Comparison of ENCODE assay signal across 26 mouse cellular contexts in genomic region chr1:170934383-170934782, GRCm38 (mm10). TPM values are rescaled to one million over a fixed set of nuclear protein-coding genes. Genes with fewer than 3 reads are reported as not detected.
DNase-seq lines count a peak whose midpoint lies in the region; ATAC-seq and TF ChIP-seq lines count a peak whose summit lies in the region.
"Had no signal": no experiment of that assay in that cellular context is flagged by ENCODE, and none has a peak within 500 bp of the region (broad histone marks: within the 10 kb centered on the region; RNA-seq: fewer than 3 reads in every experiment).

No protein-coding gene starts in this region.

- TF ChIP-seq CTCF in lung, adult 2 months (IDR thresholded peaks at IDR 0.05; ENCODE audit: insufficient read depth, low read length) = no peak

- peak; percentile 6 for DNase-seq in lung, postnatal 10 days
- DNase-seq in lung, adult 2 months = no peak
- peak; percentile 12 for DNase-seq in CD4-positive helper T cell, adult 2 months (ENCODE audit: low read depth, low spot score)
- DNase-seq in heart, embryonic 10.5 days (ENCODE audit: low spot score) = no peak
- no peak for DNase-seq in kidney, adult 11 months
- DNase-seq: cerebellum, adult 11-12 months; cerebellum, postnatal 36 days; forebrain, postnatal 0 days; gastrocnemius, postnatal 10 days; heart, postnatal 14 days; kidney, postnatal 4 days; layer of hippocampus, postnatal 36 days; right cerebral cortex, postnatal 4 days; thymus, postnatal 36 days had no signal

- H3K4me1 ChIP-seq in lung, adult 2 months (ENCODE audit: control insufficient read depth, insufficient read depth, low read length) = peaks cover 3% of the 10 kb centered on the region
- H3K4me1 ChIP-seq in brown adipose tissue, adult 24 weeks (ENCODE audit: control insufficient read depth, insufficient read depth, insufficient read length, low read length) = no peaks in the 10 kb centered on the region
- H3K4me1 ChIP-seq in heart, embryonic 10.5 days = no peaks in the 10 kb centered on the region
- H3K4me1 ChIP-seq: hindbrain, embryonic 15.5 days; midbrain, embryonic 12.5 days had no signal

- H3K27ac ChIP-seq in brown adipose tissue, adult 24 weeks (replicated peaks; ENCODE audit: low read depth, low read length) = peak overlapping the region; percentile 48; the same call in 1 of the 2 replicates
- no peak overlapping the region for H3K27ac ChIP-seq in heart, embryonic 10.5 days
- H3K27ac ChIP-seq: hindbrain, embryonic 15.5 days; midbrain, embryonic 12.5 days; stomach, postnatal 0 days had no signal

- H3K9me3 ChIP-seq in heart, embryonic 10.5 days = no peaks in the 10 kb centered on the region
- H3K9me3 ChIP-seq: hindbrain, embryonic 15.5 days; midbrain, embryonic 12.5 days had no signal

- no peak overlapping the region for H3K4me3 ChIP-seq in lung, adult 2 months (replicated peaks; ENCODE audit: extremely low read depth, low read depth, low read length)
- no peak overlapping the region for H3K4me3 ChIP-seq in brown adipose tissue, adult 24 weeks (ENCODE audit: insufficient read depth, low read depth, low read length)
- no peak overlapping the region for H3K4me3 ChIP-seq in heart, embryonic 10.5 days
- H3K4me3 ChIP-seq: hindbrain, embryonic 15.5 days; midbrain, embryonic 12.5 days had no signal

- no peaks in the 10 kb centered on the region for H3K36me3 ChIP-seq in heart, embryonic 10.5 days
- H3K36me3 ChIP-seq: hindbrain, embryonic 15.5 days; midbrain, embryonic 12.5 days had no signal

- H3K27me3 ChIP-seq in heart, embryonic 10.5 days (ENCODE audit: insufficient read depth, poor library complexity, severe bottlenecking) = no peaks in the 10 kb centered on the region
- H3K27me3 ChIP-seq: hindbrain, embryonic 15.5 days; midbrain, embryonic 12.5 days; Patski had no signal

- TF ChIP-seq POLR2A in lung, adult 2 months (IDR thresholded peaks at IDR 0.05; ENCODE audit: borderline replicate concordance, extremely low read depth, low read depth, low read length) = no peak

- peak; percentile 85 for ATAC-seq in neutrophil, adult 5-6 weeks (ENCODE audit: extremely low read depth, insufficient number of reproducible peaks, low FRiP score, poor library complexity, severe bottlenecking)
- ATAC-seq: CD4-positive, CD25-positive, alpha-beta regulatory T cell, adult 4 months; forebrain, postnatal 0 days; intestine, postnatal 0 days; Patski had no signal

- WGBS in lung, adult 2 months = 26% methylated on average over 2 of the region's 2 CpGs
- 74% methylated on average over 2 of the region's 2 CpGs for WGBS in heart, embryonic 10.5 days

RNA-seq across cellular contexts. Expression of gene Fcrla, which starts 7.0 kb away (rescaled TPM):
- polyA plus RNA-seq in lung, adult 2 months (2012; rRNA removed) = 8.0 and 8.7 TPM in 2 replicates
- 1.8 TPM in 1 of 2 replicates, not detected in the other for polyA plus RNA-seq in brown adipose tissue, adult 24 weeks (2012; ENCODE audit: insufficient read depth, insufficient read length, missing spikeins)
- total RNA-seq in neutrophil, adult 5-6 weeks (2017) = 255 and 258 TPM in 2 replicates
- 0.08 TPM in 1 of 2 replicates, not detected in the other for polyA plus RNA-seq in heart, embryonic 10.5 days (2016; fragmentation: Nextera tagmentation; extraction: Ambion mirVana)
- total RNA-seq: forebrain, postnatal 0 days; layer of hippocampus, postnatal 36 days had no signal
- polyA plus RNA-seq: embryonic facial prominence, embryonic 11.5 days; hindbrain, embryonic 15.5 days; intestine, postnatal 0 days; limb, embryonic 11.5 days; midbrain, embryonic 12.5 days; neural tube, embryonic 11.5 days; Patski had no signal

RNA-seq across cellular contexts. Expression of gene Fcrlb, which starts 21.6 kb away (rescaled TPM):
- polyA plus RNA-seq in lung, adult 2 months (2012; rRNA removed) = 0.71 and 1.2 TPM in 2 replicates
- polyA plus RNA-seq in brown adipose tissue, adult 24 weeks (2012; ENCODE audit: insufficient read depth, insufficient read length, missing spikeins) = not detected in 2 replicates
- total RNA-seq in neutrophil, adult 5-6 weeks (2017) = 0.98 and 1.4 TPM in 2 replicates
- not detected in 2 replicates for polyA plus RNA-seq in heart, embryonic 10.5 days (2016; fragmentation: Nextera tagmentation; extraction: Ambion mirVana)
- total RNA-seq: forebrain, postnatal 0 days; gastrocnemius, postnatal 10 days; heart, adult 8-10 months; heart, postnatal 14 days had no signal
- polyA plus RNA-seq: CD4-positive, CD25-positive, alpha-beta regulatory T cell, adult 4 months; embryonic facial prominence, embryonic 11.5 days; limb, embryonic 11.5 days had no signal

RNA-seq across cellular contexts. Expression of gene Fcgr2b, which starts 42.0 kb away (rescaled TPM):
- 16.3 and 16.4 TPM in 2 replicates for polyA plus RNA-seq in lung, adult 2 months (2012; rRNA removed)
- 11.0 and 11.9 TPM in 2 replicates for polyA plus RNA-seq in brown adipose tissue, adult 24 weeks (2012; ENCODE audit: insufficient read depth, insufficient read length, missing spikeins)
- total RNA-seq in neutrophil, adult 5-6 weeks (2017) = 136 and 145 TPM in 2 replicates
- polyA plus RNA-seq in heart, embryonic 10.5 days (2016; fragmentation: Nextera tagmentation; extraction: Ambion mirVana) = not detected in 2 replicates
- polyA plus RNA-seq: neural tube, embryonic 11.5 days had no signal

RNA-seq across cellular contexts. Expression of gene Dusp12, which starts 49.0 kb away (rescaled TPM):
- 17.3 and 18.8 TPM in 2 replicates for polyA plus RNA-seq in lung, adult 2 months (2012; rRNA removed)
- 6.1 and 12.9 TPM in 2 replicates for polyA plus RNA-seq in brown adipose tissue, adult 24 weeks (2012; ENCODE audit: insufficient read depth, insufficient read length, missing spikeins)
- total RNA-seq in neutrophil, adult 5-6 weeks (2017) = 6.9 and 8.8 TPM in 2 replicates
- polyA plus RNA-seq in heart, embryonic 10.5 days (2016; fragmentation: Nextera tagmentation; extraction: Ambion mirVana) = 28.9 and 37.9 TPM in 2 replicates

RNA-seq across cellular contexts. Expression of gene Gm26620, which starts 49.5 kb away (rescaled TPM):
- 0.45 and 1.2 TPM in 2 replicates for polyA plus RNA-seq in lung, adult 2 months (2012; rRNA removed)
- polyA plus RNA-seq in brown adipose tissue, adult 24 weeks (2012; ENCODE audit: insufficient read depth, insufficient read length, missing spikeins) = not detected in 2 replicates
- total RNA-seq in neutrophil, adult 5-6 weeks (2017) = 0.58 TPM in 1 of 2 replicates, not detected in the other
- polyA plus RNA-seq in heart, embryonic 10.5 days (2016; fragmentation: Nextera tagmentation; extraction: Ambion mirVana) = 0.67 TPM in 1 of 2 replicates, not detected in the other
- polyA plus RNA-seq: CD4-positive, CD25-positive, alpha-beta regulatory T cell, adult 4 months; embryonic facial prominence, embryonic 11.5 days; limb, embryonic 11.5 days; midbrain, embryonic 12.5 days had no signal

Comparison
In these comparisons a context has a peak if more than half of its experiments do, and no peak if none do; other contexts are left out.
1. DNase-seq: peak in lung, postnatal 10 days (single experiment) and CD4-positive helper T cell, adult 2 months (single experiment); none in lung, adult 2 months (single experiment), heart, embryonic 10.5 days (single experiment) and kidney, adult 11 months (single experiment).
2. RNA of gene Fcgr2b, which starts 42.0 kb away (polyA plus RNA-seq): 16.3 to 16.4 TPM in lung, adult 2 months and 11.0 to 11.9 TPM in brown adipose tissue, adult 24 weeks; not detected in heart, embryonic 10.5 days; every median in the first group is over 10 times any median in the second.